Mouse (Mus musculus) embryo, embryonic 9.5 days (tissue): ENCODE measurements around the gene Clcc1.
"Not testable (repeated sequence)": the region's sequence is repeated elsewhere in the genome, so short reads cannot be mapped to it uniquely, and the experiment has no call there.

Experiments used
- DNase-seq: peaks from one replicate; pipeline ENCODE4 v3.0.0-alpha.2; 2017; ENCODE audit errors: extremely low spot score

The Clcc1 gene

GRCm38 (mm10) chr3:108653710-108654379 is at the start of gene Clcc1:
Gene Clcc1 (plus strand): TSS chr3:108653913.
- peak; percentile 95 for DNase-seq

DNA sequence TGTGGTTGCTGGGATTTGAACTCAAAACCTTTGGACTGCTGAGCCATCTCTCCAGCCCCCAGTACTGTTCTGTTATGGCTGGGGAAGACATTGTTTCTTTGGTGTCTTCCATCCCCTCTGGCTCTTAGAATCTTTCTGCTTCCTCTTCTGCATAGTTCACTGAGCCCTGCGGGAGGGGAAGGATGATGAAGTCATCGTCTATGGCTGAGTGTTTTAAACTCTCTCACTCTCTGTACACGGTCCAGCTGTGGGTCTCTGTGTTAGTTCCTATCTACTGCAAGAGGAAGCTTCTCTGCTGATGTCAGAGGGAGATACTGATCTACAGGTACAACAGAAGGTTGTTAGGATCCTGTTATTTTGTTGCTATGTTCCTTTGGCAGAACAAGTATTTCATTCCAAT is 44.8 kb upstream of the Clcc1 start:
- DNase-seq = no peak

GRCm38 (mm10) chr3:108634761-108635160 is 19.0 kb upstream of the Clcc1 start:
- DNase-seq = no peak

- DNase-seq = no peak
These were observed 14.3 kb upstream of the Clcc1 start for GRCm38 (mm10) chr3:108639412-108639811.

DNA sequence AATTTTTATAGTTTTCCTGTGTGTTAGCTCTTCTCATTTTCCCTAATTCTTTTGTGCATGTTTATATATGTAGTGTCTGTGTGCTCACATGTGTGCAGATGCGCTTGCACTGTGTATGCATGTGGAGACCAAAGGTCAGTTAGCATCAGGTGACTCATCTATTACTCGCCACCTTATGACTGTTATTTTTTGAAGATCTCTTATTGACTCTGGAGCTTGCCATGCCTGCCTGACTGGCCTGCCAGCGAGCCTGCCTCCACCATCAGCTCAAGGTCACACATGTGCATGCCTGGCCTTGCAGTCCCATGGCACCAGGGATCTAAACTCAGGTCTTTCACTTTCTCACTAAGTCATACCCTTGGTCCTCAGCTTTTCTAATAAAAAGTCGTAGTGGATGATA is 12.7 kb upstream of the Clcc1 start:
- DNase-seq = no peak

GRCm38 (mm10) chr3:108644856-108645255 is 8.9 kb upstream of the Clcc1 start:
- DNase-seq = no peak

GRCm38 (mm10) chr3:108646036-108646435 is 7.7 kb upstream of the Clcc1 start:
- no peak for DNase-seq

GRCm38 (mm10) chr3:108647681-108648080 is 6.0 kb upstream of the Clcc1 start:
- not testable (repeated sequence) for DNase-seq

DNA sequence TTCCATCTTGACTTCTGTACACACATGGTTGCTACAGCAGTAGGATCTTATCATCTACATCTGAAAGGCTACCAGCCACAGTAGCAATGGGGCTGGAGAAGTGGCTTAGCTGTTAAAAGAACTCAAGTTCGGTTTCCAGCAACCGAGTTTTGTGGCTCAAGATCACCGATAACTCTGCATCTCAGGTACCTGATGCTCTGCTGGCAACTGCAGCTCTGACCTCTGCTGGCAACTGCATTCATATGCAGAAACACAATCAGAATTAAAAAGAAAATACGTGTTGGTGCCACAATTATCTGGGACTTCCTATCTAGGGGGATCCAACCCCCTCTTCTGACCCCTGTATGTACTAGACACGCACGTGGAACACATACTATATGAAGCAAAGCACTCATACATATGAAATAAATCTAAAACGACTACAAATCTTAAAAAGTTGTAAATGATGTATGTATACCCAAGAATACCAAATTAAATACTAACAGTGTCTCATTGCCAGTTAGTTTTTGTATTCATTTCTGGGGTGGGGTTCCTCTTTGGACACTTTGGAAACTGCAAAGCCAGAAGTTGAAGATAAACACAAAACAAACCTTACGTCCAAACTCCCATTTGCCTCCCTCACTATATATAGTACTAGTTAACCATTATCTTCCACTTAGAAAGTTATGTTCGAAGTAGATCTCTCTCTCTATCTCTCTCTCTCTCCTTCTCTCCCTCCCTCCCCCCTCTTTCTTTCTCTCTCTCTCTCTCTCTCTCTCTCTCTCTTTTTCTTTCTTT is 659 bp upstream of the Clcc1 start:
- DNase-seq = no peak

GRCm38 (mm10) chr3:108654566-108654965 is 853 bp downstream of the Clcc1 start:
- DNase-seq = peak; percentile 12

DNA sequence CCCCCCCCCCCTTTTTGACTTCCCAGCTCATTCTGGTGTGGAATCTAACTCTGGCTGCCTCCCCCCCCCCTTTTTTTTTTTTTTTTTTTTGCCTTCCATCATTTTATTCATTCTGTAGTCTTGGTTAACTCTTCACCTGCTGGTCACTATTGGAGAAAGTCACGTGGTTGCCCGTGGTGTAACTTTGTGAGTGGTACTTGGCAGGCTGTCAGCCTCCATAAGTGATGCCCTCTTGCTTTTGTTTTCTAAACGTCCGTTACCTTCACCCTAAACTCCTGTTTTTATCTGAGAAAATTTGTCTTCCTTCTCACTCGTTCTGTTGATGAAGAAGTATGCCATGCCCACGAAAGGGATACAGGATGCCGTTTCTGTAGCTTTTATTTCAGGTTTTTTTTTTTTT is 1.8 kb downstream of the Clcc1 start:
- DNase-seq = no peak

GRCm38 (mm10) chr3:108658612-108659011 is 4.9 kb downstream of the Clcc1 start:
- no peak for DNase-seq

GRCm38 (mm10) chr3:108660941-108661340 is 7.2 kb downstream of the Clcc1 start:
- no peak for DNase-seq

GRCm38 (mm10) chr3:108676616-108677015 is 22.9 kb downstream of the Clcc1 start:
- no peak for DNase-seq

GRCm38 (mm10) chr3:108681004-108681403 is 27.3 kb downstream of the Clcc1 start:
- no peak for DNase-seq

- DNase-seq = not testable (repeated sequence)
These were observed 29.9 kb downstream of the Clcc1 start for GRCm38 (mm10) chr3:108683597-108683996.

DNA sequence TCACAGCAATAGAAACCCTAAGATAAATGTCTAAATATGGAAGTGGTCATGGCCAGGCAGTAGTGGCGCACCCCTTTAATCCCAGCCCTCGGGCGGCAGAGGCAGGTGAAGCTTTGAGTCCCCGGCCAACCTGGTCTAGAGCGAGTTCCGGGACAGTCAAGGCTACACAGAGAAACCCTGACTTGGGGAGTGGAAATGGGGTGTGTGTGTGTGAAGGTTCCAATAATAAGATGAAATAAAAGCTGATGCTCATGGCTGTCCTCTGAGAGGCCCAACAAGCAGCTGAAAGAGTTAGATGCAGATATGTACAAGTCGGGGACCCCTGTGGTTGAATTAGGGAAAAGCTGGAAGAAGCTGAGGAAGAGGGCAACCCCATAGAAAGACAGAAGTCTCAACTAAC is 32.0 kb downstream of the Clcc1 start:
- DNase-seq = no peak

GRCm38 (mm10) chr3:108689015-108689441 is 35.3 kb downstream of the Clcc1 start:
- no peak for DNase-seq

DNA sequence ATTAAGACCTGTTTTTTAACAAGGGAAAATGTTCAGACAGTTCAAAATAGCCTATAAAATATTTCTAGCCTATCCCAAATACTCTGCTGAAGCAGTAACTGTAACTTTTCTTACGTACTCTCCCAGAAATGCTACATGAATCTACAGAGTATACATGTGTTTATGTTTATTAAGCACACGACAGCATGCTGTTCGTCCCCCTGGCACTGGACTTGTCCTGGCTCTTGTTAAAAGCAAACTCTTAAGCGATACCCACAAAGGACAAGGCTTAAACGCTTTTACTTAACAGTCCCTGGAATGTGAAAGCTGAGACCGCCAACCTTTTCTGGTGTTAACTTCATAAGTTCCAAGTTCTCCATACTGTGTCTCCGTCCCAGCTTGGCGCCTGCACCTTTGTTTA is 35.7 kb downstream of the Clcc1 start:
- DNase-seq = no peak

DNA sequence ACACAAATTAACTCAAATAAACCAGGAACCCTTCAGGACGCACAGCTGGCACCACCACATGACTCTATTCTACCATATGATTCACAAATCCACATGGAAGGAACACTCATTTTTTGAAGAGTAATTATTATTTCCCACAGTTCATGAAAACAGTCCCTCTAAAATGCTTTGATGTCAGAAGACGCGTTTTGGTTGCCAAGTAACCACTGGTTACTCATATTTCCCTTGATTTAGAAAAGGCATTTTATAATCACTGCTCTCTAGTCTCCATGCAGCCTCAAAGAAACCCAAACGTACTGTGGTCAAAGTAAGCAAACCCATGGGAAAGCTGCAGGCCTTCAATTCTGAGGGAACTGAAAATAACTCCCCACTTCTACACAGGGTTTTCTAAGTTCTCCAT is 36.3 kb downstream of the Clcc1 start:
- DNase-seq = no peak

DNA sequence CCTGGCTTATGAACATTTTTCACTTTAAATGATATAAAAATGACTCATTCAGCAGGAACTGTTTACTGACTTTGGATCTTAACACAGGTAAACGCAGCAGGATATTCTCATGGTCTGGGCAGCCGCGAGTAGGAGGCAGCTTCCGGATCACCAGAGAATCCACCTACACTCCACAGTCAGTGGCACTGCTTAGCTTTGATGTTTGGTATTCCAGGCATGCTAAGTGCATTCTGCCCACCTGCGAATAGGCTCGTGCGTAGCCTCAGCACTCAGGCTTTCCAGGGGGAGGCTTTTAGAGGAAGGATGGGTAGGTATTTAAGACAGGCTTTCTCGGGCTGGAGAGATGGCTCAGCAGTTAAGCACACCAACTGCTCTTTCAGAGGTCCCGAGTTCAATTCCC is 40.6 kb downstream of the Clcc1 start:
- DNase-seq = no peak

DNA sequence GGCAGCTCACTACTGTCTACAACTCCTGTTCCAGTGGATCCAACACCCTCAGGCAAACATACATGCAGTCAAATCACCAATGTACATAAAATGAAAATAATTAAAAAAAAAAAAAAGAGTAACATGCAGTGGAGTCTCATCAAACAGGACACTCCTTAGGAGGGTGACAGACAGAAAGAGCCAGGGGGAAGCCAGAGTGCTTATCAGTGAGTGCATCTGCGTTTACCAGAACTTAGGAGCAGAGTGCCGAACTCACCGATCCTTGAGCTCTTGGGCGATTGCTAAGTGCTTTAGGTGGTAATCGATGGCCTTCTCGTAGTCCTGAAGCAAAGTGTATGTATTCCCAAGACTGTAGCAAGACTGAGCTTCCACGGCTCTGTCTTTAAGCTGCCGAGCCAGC is 44.9 kb downstream of the Clcc1 start:
- DNase-seq = no peak

DNA sequence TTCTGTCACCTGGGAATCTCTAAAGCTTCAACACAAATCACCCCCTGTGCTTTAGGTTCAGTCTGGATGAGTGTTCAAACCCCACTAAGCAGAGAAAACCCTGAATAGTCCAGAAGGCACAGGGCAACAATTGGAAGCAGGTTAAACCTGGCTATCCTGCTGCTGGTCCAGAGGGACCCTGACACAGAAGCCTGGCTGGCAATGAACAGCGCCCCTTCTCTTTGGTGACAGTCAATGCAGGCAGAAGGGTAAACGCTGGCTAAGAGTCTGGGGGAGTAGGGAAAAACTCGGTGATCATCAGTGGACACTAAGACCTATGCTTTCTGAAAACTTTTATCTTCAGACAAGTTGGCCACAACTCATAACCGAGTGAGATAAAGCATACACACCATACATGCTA is 46.1 kb downstream of the Clcc1 start:
- DNase-seq = no peak
